Mouse (Mus musculus) right cerebral cortex, adult 2 months (tissue): ENCODE data around the gene Mdfi.
A peak's percentile ranks its signal among the peaks of the same experiment; 100 is the strongest.

Source experiments
- DNase-seq, 2 experiments: peaks; one replicate each; pipeline ENCODE4 v3.0.0; 2021 to 2022; ENCODE audit warnings: low spot score in 2 of 2

Mdfi gene

GRCm38 (mm10) chr17:47802806-47803205 lies 31.7 kb downstream of the Mdfi start:
- no peak for DNase-seq

DNA sequence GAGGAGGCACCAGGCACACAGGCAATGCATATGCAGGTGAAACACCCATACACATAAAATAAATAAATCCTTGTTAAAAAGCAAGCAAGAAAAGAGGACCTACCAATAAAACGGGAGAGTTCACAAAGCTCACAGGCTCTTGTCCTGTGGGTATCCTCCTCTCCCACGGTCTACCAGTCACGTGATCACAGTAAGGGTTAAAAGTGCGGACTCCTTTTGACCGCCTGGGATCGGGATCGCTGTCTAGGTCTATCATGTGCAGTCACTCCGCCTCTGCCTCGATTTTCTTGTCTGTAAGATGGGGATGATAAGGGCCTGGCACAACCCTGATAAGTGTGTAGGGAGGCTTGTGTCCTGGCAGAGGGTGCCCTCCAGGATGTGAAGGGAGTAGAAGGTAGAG lies 37.1 kb downstream of the Mdfi start:
- DNase-seq = no peak

DNA sequence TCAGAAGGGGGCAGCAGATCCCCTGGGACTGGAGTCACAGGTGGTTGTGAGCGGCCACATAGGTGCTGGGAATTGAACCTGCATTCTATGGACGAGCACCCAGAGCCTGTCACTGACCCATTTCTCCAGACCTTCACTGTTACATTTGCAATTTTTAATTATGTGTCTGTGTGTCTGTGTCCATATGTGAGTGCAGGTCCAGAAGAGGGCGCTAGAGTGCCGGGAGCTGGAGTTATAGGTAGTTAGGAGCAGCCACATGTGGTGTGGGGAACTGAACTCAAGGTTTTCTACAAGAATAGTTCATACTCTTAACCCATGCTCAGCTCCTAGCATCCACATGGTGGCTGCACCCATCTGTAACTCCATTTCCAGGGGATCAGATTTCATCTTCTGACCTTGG lies 37.5 kb downstream of the Mdfi start:
- no peak for DNase-seq

- DNase-seq = no peak
These were observed 38.2 kb downstream of the Mdfi start for GRCm38 (mm10) chr17:47796156-47796816.

DNA sequence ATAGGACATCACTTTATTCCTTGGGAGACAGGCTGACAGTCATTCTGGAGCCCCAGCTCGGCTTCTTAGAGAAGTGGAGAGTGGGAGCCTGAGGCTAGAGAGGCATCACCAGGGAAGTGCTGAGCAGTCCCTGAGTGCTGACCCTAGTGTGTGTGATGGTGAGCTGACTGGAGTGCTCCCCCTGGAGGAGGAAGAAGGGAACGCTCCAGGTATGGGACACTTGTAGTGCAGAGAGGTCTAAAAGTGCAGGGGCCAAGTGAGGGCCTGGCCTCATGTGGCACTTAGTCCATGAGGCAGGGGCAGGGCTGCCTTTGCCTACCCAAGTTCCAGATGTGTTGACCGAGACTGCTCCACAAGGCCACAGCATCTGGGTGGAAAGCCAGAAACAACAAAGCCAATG lies 39.0 kb downstream of the Mdfi start:
- DNase-seq = peak; percentile 24 to 36

DNA sequence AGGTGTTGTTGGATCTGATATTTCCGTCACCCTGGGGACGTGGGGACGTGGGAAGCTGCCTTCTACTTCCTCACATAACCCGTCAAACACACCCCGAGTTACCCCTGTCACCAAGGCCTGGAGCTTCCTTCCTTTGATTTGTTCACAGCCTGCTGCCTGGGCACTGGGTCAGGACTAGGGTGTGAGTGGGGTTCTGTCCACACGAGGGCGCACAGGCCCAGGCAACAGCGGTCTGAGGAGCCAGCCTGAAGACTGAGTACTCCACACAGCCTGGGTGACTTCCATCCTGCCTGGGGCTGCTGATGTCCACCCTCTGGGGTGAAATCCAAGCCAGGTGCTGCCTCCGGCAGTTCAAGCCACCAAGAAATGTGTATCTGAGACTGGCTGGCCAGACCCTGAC lies 41.1 kb downstream of the Mdfi start:
- peak; percentile 87 to 89 for DNase-seq

- peak; percentile 47 to 57 for DNase-seq
These were observed 42.2 kb downstream of the Mdfi start for GRCm38 (mm10) chr17:47792098-47792863.

DNA sequence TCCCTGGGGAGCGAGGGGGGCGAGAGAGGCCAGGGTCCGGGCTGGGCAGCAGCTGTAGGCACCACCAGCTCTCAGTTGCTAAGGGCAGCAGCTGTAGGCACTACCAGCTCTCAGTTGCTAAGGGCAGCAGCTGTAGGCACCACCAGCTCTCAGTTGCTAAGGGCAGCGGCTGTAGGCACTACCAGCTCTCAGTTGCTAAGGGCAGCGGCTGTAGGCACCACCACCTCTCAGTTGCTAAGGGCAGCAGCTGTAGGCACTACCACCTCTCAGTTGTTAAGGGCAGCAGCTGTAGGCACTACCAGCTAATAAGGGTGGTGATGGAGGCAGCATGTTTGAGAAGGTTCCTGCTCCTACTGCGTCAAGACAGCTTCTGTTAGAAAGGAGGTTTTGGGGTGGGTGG lies 45.5 kb downstream of the Mdfi start:
- DNase-seq = no peak

DNA sequence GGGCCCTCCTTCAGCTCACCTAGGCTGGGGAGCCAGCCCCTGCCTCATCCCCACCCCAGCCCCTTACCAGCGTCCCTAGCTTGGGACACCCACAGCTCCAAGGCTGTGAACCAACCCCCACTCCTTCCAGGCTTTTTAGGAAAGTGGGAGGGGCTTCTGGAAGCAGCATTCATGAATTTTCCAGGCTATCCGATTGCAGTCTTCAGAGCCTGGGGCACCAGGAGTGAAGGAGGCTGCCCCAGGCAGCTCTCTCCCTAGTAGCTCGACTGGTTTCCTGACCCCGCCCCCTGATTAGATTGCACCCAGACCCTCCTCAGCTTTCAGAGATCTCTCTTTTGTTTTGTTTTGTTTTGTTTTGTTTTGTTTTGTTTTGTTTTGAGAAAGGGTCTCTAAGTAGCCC lies 46.2 kb downstream of the Mdfi start:
- DNase-seq = no peak

GRCm38 (mm10) chr17:47787632-47788031 lies 46.9 kb downstream of the Mdfi start:
- no peak for DNase-seq

DNA sequence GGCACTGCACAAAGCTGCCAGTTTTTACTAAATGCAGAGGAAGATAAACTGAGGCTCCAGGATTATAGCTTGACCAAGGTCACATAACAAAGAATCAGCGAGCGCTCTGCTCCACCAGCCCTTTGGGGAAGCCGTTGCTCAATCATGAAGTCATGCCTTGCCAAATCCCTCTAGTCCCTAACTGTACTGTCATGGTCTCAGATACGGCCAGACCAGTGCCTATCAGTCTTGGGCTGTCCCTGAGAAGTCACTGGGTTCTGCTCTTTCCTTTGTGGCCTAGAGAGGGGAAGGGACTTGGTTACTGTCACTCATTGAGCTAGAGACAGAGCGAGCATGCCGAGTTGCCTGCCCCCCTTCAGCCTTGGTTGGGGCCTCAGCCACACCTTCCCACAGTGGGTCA lies 50.1 kb downstream of the Mdfi start:
- DNase-seq = no peak

DNA sequence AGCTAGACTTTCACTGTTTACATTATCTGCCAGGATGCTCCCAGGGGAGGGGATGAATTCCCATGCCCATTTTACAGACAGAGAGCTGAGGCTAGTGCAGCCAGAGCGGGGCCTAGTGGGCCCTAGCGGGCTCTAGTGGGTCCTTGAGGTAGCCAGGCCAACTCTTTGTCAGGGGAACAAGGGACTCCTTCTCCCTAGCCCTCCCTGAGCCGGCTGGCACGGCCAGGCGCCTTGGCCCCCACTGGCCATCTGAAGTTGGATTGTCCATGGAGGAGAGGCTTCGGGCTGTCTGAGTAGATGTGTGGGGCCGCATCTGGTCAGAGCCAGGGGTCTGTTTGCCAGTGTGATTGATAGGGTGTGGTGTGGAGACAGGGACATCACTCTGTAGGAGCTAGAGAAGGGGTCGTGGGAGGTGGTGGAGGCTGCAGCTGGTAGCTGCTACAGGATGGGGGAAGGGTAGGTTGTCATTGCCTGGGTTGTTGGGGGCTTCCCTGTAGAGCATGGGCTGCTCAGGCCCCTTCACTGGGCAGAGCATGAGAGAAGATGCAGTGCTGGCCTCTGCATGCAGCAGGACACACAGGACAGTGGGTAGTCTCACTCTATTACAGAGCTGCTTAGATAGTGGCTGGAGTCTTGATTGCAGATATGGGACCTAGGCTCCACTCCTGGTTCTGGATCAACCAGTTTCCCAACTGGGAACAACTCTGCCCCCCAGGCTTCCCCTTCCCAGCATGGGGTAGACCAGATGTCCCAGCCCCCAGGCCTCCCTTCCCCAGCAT lies 50.9 kb downstream of the Mdfi start:
- no peak for DNase-seq

DNA sequence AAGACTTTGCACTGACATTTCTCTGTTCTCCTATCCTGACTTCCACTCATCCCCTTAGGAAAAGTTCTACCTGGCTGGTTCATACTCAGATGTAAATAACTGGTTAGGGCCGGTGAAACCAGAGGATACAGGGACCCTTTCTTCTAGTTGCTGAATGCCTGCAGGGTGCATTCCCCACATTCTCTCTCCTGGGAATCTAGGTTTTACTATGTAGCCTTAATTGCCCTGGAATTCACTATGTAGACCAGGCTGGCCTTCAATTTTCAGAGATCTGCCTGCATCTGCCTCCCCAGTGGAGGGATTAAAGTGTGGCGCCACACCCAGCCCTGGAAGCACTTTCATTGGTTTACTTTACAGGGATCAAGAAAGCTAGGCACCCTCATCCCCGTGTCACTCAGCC lies 52.0 kb downstream of the Mdfi start:
- no peak for DNase-seq

DNA sequence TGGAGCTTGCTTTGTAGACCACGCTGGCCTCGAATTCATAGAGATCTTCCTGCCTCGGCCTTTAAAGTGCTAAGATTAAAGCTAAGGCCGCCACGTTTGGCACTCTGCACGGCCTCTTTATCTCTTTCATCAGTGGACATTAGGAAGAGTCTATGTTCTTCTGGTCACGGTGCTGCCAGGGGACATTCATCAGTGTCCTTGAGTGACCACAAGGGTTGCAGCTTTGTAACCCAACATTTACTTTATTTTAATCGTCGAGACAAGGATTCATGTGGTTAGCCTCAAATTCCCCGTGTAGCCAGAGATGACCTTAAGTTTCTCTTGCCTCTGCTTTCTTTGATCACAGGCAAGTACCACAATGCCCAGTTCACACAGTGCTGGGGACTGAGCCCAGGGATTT lies 54.0 kb downstream of the Mdfi start:
- DNase-seq = no peak

DNA sequence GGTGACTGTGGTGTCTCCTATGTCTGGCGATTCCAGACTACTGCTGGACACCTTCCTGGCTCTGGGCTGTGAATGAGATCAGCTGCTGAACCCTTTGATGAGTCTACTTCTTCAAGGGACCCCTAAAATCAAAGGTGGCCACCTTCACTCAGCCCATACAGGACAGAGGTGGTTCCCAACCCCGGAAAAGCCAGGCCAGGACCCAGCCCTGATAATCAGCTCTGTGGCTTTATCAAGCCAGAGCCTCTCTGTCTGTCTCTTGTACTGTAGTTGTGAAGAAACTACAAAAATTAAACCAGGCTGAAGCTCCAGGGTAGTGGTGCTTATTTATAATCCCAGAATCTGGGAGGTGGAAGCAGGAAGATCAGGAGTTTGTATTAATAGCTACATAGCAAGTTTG lies 57.4 kb downstream of the Mdfi start:
- no peak for DNase-seq

GRCm38 (mm10) chr17:47773604-47774003 lies 60.9 kb downstream of the Mdfi start:
- no peak for DNase-seq

GRCm38 (mm10) chr17:47769389-47770299 lies 64.8 kb downstream of the Mdfi start:
- no peak for DNase-seq

DNA sequence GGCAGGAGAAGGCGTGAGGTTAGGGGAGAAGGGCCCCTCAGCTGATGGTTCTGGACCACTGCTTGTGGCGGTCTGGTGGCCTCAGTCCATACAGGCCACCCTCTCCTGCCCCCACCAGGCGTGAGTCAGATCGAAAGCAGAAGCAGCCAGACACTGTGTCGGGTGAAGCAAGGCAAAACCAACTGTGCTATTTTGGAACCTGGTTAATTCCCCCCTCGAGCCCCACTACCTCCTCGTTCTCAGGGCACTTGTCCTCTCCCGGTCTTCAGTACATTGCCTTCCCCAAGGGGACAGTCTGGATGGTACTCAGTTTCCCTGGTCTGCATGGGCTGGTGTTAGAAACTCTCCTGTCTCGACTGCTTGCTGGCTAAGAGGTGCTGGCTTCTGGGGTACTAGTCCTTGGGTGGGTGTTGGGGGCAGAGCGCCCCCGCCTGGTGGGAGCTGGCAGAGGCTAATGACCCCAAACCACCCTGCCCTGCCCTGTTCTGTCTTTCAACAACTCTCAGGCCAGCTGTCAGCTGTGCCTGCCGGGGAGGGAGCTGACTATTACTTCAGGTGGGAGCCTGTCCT lies 65.7 kb downstream of the Mdfi start:
- peak; percentile 15 to 32 for DNase-seq

GRCm38 (mm10) chr17:47767456-47768141 lies 66.9 kb downstream of the Mdfi start:
- DNase-seq = no peak

GRCm38 (mm10) chr17:47767081-47767455 lies 67.4 kb downstream of the Mdfi start:
- DNase-seq = no peak
